Mouse (Mus musculus): ENCODE measurements around the gene Gsg1l. TPM values are rescaled to one million over a fixed set of nuclear protein-coding genes. Genes with fewer than 3 reads are reported as not detected.

The Gsg1l gene
- polyA plus RNA-seq, 1 experiment from 2014 or later = 6.5 TPM

- Histone ChIP-seq H3K4me3 (no peak overlapping the region), H3K36me3 (peaks cover 28% of the 10 kb centered on the region), H3K9me3 (replicated peaks) (peaks cover 6% of the 10 kb centered on the region; the same call in 1 of the 2 replicates), H3K4me1 (no peaks in the 10 kb centered on the region), H3K4me2 (replicated peaks) (no peak overlapping the region), H3K9ac (no peak overlapping the region), H3K27me3 (no peaks in the 10 kb centered on the region), H3K27ac (no peak overlapping the region)
- 91% methylated on average over 5 of the region's 5 CpGs for WGBS
- no peak for ATAC-seq (ENCODE audit: low FRiP score)
These were observed 12.5 kb upstream of the Gsg1l start for GRCm38 (mm10) chr7:126094738-126095137.

GRCm38 (mm10) chr7:126093162-126093561 lies 11.0 kb upstream of the Gsg1l start:
- peaks cover 6% of the 10 kb centered on the region; the same call in 1 of the 2 replicates for H3K9me3 ChIP-seq (replicated peaks)

GRCm38 (mm10) chr7:126089782-126090181 lies 7.6 kb upstream of the Gsg1l start:
- Histone ChIP-seq H3K27me3 (peaks cover 6% of the 10 kb centered on the region), H3K36me3 (no peaks in the 10 kb centered on the region), H3K9me3 (replicated peaks) (peaks cover 6% of the 10 kb centered on the region; the same call in 1 of the 2 replicates), H3K9ac (no peak overlapping the region), H3K27ac (no peak overlapping the region), H3K4me3 (no peak overlapping the region), H3K4me1 (peaks cover 9% of the 10 kb centered on the region), H3K4me2 (replicated peaks) (no peak overlapping the region)
- WGBS = 13% methylated on average over 6 of the region's 6 CpGs
- no peak for ATAC-seq (ENCODE audit: low FRiP score)

More at GRCm38 (mm10) chr7:126093162-126093561, 11.0 kb upstream of the Gsg1l start:
- Histone ChIP-seq H3K4me1 (no peaks in the 10 kb centered on the region), H3K4me3 (no peak overlapping the region), H3K27me3 (no peaks in the 10 kb centered on the region), H3K4me2 (replicated peaks) (no peak overlapping the region), H3K36me3 (peaks cover 18% of the 10 kb centered on the region), H3K9ac (no peak overlapping the region), H3K27ac (no peak overlapping the region)
- no peak for ATAC-seq (ENCODE audit: low FRiP score)
- 47% methylated on average over 3 of the region's 3 CpGs for WGBS

DNA sequence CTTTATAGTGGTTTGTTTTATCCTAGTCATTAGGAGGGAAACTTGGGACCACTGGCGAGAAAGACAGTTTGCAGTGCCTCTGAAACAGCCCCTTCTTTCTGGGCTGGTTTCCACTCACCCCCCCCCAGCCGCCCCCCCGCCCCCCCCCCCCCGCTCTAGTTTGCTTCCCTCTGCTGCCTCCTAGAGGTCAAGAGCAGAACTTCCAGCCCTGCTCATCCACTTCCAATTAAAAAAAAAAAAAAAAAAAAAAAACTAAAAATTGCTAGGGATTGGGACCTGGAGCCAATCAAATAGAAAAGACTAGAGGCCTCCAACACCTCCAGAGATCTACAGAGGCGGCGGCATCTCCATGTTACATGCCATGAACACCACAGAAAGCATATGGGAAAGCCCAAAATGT lies 5.9 kb upstream of the Gsg1l start:
- peaks cover 6% of the 10 kb centered on the region; the same call in 1 of the 2 replicates for H3K9me3 ChIP-seq (replicated peaks)
- WGBS = 36% methylated on average over 3 of the region's 6 CpGs
- H3K36me3 ChIP-seq = no peaks in the 10 kb centered on the region
- H3K4me3 ChIP-seq = no peak overlapping the region
- H3K4me1 ChIP-seq = peaks cover 16% of the 10 kb centered on the region
- H3K9ac ChIP-seq = no peak overlapping the region
- H3K4me2 ChIP-seq (replicated peaks) = no peak overlapping the region
- H3K27me3 ChIP-seq = peaks cover 22% of the 10 kb centered on the region
- no peak overlapping the region for H3K27ac ChIP-seq
- ATAC-seq (ENCODE audit: low FRiP score) = no peak

DNA sequence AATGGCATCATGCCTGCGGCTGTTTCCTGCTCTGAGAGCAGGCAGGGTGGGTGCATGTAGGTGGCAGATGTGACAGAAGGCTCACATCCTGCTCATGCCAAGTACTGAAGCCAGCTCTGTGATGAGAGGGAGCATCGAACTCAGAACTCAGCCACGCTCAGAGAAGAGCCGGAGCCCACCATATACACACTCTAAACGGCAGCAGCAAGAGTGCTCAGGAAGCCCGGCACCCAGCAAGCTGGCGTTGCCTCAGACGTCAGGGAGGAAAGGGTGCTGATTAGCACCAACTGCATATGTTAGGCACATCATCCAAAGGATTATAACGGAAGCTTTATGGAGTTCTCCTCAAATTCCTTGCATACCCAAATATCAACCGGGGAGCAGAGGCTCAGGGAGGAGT lies 5.4 kb upstream of the Gsg1l start:
- Histone ChIP-seq H3K27ac (no peak overlapping the region), H3K36me3 (no peaks in the 10 kb centered on the region), H3K4me2 (replicated peaks) (no peak overlapping the region), H3K9ac (no peak overlapping the region), H3K4me1 (peaks cover 21% of the 10 kb centered on the region), H3K27me3 (peaks cover 28% of the 10 kb centered on the region), H3K4me3 (no peak overlapping the region), H3K9me3 (replicated peaks) (peaks cover 6% of the 10 kb centered on the region; the same call in 1 of the 2 replicates)
- 70% methylated on average over 10 of the region's 10 CpGs for WGBS
- no peak for ATAC-seq (ENCODE audit: low FRiP score)

- H3K27me3 ChIP-seq = peaks cover 40% of the 10 kb centered on the region
These were observed 4.1 kb upstream of the Gsg1l start for GRCm38 (mm10) chr7:126086321-126086741.

DNA sequence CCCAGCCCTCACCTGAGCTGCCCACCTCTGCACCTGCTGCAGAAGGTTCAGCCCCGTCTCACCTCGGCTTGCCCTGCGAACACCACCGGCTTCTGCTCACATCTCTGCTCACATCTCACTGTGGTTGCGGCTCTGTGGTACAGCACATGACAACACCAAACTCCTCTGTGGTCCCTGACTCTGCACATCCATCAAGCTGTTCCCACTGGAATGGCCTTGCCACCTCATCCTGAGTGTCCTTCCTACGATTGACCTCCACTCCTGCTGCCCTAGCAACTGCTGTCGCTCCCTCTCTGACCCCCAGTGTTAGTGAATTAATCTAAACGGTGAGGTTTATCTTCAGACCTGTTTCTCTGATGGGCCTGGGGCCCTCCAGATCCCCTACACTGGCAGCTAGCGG lies 2.9 kb upstream of the Gsg1l start:
- Histone ChIP-seq H3K4me3 (no peak overlapping the region), H3K4me2 (replicated peaks) (no peak overlapping the region), H3K4me1 (peaks cover 40% of the 10 kb centered on the region), H3K36me3 (no peaks in the 10 kb centered on the region), H3K9ac (no peak overlapping the region), H3K9me3 (replicated peaks) (no peaks in the 10 kb centered on the region), H3K27me3 (peaks cover 51% of the 10 kb centered on the region), H3K27ac (no peak overlapping the region)
- ATAC-seq (ENCODE audit: low FRiP score) = no peak
- 90% methylated on average over 9 of the region's 9 CpGs for WGBS

More at GRCm38 (mm10) chr7:126086321-126086741, 4.1 kb upstream of the Gsg1l start:
- H3K4me3 ChIP-seq = no peak overlapping the region
- peaks cover 4% of the 10 kb centered on the region; the same call in 1 of the 2 replicates for H3K9me3 ChIP-seq (replicated peaks)
- no peak overlapping the region for H3K4me2 ChIP-seq (replicated peaks)
- H3K36me3 ChIP-seq = no peaks in the 10 kb centered on the region
- H3K4me1 ChIP-seq = peaks cover 34% of the 10 kb centered on the region
- no peak overlapping the region for H3K27ac ChIP-seq
- no peak for ATAC-seq (ENCODE audit: low FRiP score)
- H3K9ac ChIP-seq = no peak overlapping the region
- 24% methylated on average over 6 of the region's 6 CpGs for WGBS

DNA sequence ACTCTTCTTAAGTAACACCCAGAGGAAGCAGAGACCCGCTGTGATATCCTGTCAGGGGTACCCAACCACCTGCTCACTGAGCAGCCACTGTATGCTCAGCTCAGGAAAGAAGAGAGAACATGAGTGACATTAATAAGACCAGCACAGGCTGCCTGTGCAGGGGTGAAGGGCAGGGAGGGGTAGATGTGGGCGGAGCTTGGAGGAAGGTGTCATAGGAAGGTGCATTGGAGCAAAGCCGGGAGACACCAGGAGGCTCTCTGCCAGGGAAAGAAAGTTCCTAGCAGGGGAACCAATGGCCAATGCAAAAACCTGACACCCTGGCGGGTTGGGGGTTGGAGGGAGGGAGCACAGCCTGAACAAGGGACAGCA lies 1.8 kb upstream of the Gsg1l start:
- ATAC-seq (ENCODE audit: low FRiP score) = no peak
- Histone ChIP-seq H3K9me3 (replicated peaks) (no peaks in the 10 kb centered on the region), H3K36me3 (no peaks in the 10 kb centered on the region), H3K4me3 (no peak overlapping the region), H3K4me2 (replicated peaks) (no peak overlapping the region), H3K27me3 (peaks cover 63% of the 10 kb centered on the region), H3K4me1 (peaks cover 40% of the 10 kb centered on the region), H3K9ac (no peak overlapping the region), H3K27ac (no peak overlapping the region)
- WGBS = 18% methylated on average over 4 of the region's 4 CpGs

DNA sequence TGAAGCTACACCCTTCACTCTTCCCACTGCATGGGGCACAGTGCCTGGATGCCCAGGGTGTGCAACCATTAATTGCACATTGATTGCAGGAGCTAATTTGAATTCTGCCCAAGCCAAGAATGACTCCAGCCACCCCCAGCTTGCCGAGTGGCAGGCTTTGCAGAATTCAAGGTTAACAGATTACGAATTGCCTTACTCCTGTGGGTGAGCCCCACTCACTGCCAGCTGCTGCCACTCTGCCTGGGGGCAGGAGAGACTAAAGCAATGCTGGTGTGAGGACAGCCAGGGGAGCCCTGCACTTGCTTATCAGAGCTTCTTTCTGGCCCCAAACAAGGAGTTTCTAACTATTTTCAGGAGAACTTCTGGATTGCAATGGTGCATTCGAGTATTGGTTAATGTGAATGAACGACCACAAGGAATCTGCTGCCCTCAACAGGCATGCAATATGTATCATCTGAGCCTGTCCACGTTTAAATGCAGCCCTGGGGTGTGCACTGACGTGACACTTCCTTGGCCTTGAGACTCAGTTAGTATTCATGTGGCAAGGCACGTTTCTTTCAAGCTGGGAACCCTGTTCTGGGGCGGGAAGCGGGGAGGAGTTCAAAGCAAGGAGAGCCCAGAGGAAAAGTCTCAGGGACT lies 1.2 kb upstream of the Gsg1l start:
- no peak overlapping the region for H3K4me2 ChIP-seq (replicated peaks)
- WGBS = 20% methylated on average over 9 of the region's 9 CpGs
- no peak overlapping the region for H3K27ac ChIP-seq
- peaks cover 67% of the 10 kb centered on the region for H3K27me3 ChIP-seq
- no peaks in the 10 kb centered on the region for H3K9me3 ChIP-seq (replicated peaks)
- no peak overlapping the region for H3K4me3 ChIP-seq
- H3K36me3 ChIP-seq = no peaks in the 10 kb centered on the region
- no peak for ATAC-seq (ENCODE audit: low FRiP score)
- H3K4me1 ChIP-seq = peaks cover 40% of the 10 kb centered on the region
- no peak overlapping the region for H3K9ac ChIP-seq

DNA sequence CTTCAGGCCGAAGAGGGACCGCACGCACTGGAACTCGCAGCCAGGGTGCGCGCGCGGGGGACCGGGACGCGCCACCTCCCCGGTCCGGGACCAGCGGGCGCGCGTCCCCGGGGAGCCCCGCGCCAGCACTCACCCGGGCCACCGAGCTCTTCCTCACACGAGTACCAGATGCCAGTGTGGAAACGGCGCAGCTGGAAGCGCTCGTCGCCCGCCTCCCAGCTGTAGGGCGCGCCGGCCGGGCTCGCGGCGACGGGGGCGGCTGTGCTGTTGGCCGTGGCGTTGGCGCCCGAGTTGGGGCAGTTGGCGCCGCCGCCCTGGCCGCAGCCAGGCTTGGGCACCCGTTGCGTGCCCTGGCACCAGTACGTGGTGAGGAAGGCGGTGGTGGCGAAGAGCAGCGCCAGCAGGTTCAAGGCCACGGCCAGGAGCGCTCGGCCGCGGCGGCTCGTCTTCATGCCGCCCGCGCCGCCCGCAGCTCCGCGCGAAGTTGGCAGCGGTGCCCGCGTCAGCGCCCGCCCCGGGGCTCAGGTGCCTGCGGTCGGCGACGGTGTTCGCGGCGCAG lies 405 bp downstream of the Gsg1l start:
- peaks cover 67% of the 10 kb centered on the region for H3K27me3 ChIP-seq
- peaks cover 40% of the 10 kb centered on the region for H3K4me1 ChIP-seq
- 0 out of 2 replicates have a peak, but pooled peaks have one; percentile 46 for ATAC-seq (ENCODE audit: low FRiP score)

GRCm38 (mm10) chr7:126080949-126081654 lies 1.1 kb downstream of the Gsg1l start:
- Histone ChIP-seq H3K4me1 (peaks cover 33% of the 10 kb centered on the region), H3K4me2 (replicated peaks) (peak overlapping the region; percentile 99), H3K27ac (0 out of 2 replicates have a peak overlapping the region, but pooled peaks have one; percentile 23), H3K27me3 (peaks cover 67% of the 10 kb centered on the region), H3K36me3 (no peaks in the 10 kb centered on the region), H3K9ac (peak overlapping the region; percentile 69), H3K9me3 (replicated peaks) (no peaks in the 10 kb centered on the region), H3K4me3 (peak overlapping the region; percentile 66)
- ATAC-seq (ENCODE audit: low FRiP score) = no peak
- 18% methylated on average over 16 of the region's 16 CpGs for WGBS

More for the DNA sequence above, 405 bp downstream of the Gsg1l start:
- Histone ChIP-seq H3K4me3 (peak overlapping the region; percentile 66), H3K4me2 (replicated peaks) (peak overlapping the region; percentile 99), H3K9me3 (replicated peaks) (no peaks in the 10 kb centered on the region), H3K36me3 (no peaks in the 10 kb centered on the region), H3K27ac (no peak overlapping the region), H3K9ac (peak overlapping the region; percentile 69)
- under 1% methylated on average over 79 of the region's 80 CpGs for WGBS

GRCm38 (mm10) chr7:126076935-126077334 lies 5.3 kb downstream of the Gsg1l start:
- ATAC-seq (ENCODE audit: low FRiP score) = no peak
- Histone ChIP-seq H3K9ac (no peak overlapping the region), H3K36me3 (no peaks in the 10 kb centered on the region), H3K27me3 (peaks cover 33% of the 10 kb centered on the region), H3K4me2 (replicated peaks) (no peak overlapping the region), H3K27ac (no peak overlapping the region), H3K4me3 (no peak overlapping the region), H3K9me3 (replicated peaks) (no peaks in the 10 kb centered on the region), H3K4me1 (peaks cover 12% of the 10 kb centered on the region; the same call in 1 of the 2 replicates)
- WGBS = 88% methylated on average over 1 of the region's 1 CpGs

Measured in hindbrain, embryonic 12.5 days (tissue).